Mouse (Mus musculus): Measurements from ENCODE around the gene Gk5.

Gk5 gene

GRCm38 (mm10) chr9:96217799-96218198 lies 98.6 kb downstream of the Gk5 start:
- in situ Hi-C loops (cut with MboI; ENCODE audit: unreplicated experiment in 2 of 2): loop anchor here in 1 of 2 experiments (25.0 kb wide), 1 partner anchor 1655 kb away; no protein-coding TSS in a partner anchor

DNA sequence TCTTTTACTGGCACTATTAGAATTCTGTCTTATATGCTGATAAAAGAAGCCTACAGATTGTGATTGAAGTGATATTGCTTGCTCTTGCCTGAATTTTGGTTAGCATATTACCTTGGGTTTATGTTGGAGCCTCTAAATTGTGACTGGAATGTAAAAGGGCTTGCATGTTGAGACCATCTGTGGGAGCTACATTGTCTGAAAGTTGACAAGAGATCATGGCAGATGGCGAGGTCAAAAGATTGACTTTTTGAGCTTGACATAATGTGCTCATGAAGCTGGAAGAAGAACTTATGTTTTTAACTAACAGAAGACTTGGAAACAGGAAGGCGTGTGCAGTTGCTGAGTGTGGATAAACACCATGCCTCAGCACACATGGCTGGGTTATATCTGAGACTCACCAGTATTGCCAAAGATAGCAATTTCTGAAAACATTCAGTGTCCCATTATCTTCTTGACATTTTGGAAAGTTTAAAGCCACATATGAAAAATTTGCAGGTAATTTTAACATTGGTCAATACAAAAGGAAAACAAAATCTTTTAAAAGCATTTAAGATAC lies 100.0 kb downstream of the Gk5 start:
- in situ Hi-C loops (cut with MboI; ENCODE audit: unreplicated experiment in 2 of 2): loop anchor here in 1 of 2 experiments (25.0 kb wide), 1 partner anchor 1657 kb away; no protein-coding TSS in a partner anchor

DNA sequence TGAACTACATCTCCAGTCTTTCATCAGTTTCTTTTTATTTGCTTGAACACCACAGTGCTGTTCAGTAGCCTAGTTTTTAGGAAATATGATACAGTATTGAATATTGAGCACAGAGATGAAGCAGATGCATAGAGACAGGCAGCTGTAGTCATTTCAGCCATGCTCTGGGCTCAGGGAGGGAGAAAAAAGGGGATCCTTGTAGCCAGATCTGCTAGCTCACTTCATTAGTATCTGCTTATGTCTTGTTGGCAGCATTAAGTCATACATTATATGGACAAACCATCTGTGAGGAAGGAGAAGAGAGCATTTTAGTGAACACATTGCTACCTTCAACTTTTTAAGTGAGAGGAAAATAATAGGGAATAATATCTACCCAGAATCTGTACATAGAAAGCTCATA lies 101.3 kb downstream of the Gk5 start:
- in situ Hi-C loops (cut with MboI; ENCODE audit: unreplicated experiment in 2 of 2): loop anchor here in 1 of 2 experiments (25.0 kb wide), 1 partner anchor 1658 kb away; no protein-coding TSS in a partner anchor

- in situ Hi-C loops (cut with MboI; ENCODE audit: unreplicated experiment in 2 of 2): loop anchor here in 1 of 2 experiments (25.0 kb wide), 1 partner anchor 1661 kb away; no protein-coding TSS in a partner anchor
Measured at GRCm38 (mm10) chr9:96223302-96223701, 104.1 kb downstream of the Gk5 start.

GRCm38 (mm10) chr9:96228285-96228684 lies 109.1 kb downstream of the Gk5 start:
- in situ Hi-C loops (cut with MboI; ENCODE audit: unreplicated experiment in 2 of 2): no loop called here

DNA sequence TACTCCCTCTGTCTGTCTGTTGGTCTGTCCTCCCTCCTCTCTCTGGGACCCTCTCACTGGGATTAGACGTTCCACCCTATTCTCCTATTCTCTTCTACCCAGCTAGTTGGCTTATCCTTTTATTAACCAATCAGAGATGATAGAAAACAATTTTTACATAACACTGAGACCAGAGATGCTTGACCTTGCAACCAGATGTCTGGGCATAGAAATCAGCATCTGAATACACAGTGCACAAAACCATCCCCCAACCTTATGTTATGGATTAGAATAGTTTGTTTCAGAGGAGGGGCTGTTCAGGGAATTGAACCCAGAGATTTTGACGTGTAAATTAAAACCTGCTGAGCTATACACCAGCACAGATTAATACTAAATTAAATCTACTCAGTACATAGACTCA lies 111.1 kb downstream of the Gk5 start:
- in situ Hi-C loops (cut with MboI; ENCODE audit: unreplicated experiment in 2 of 2): no loop called here

Measured in v-Abl transformed pro-B cells (cell line).